Mouse (Mus musculus) myocyte (in vitro differentiated cells): ENCODE data around the gene Recql5.

Experiments
- CEBPB ChIP-seq: IDR thresholded peaks from 2 replicates; pipeline ENCODE4 v1.6.1; 2011; ENCODE audit warnings: mild to moderate bottlenecking, moderate library complexity; ENCODE audit not compliant: poor library complexity, insufficient read depth, severe bottlenecking
- E2F4 ChIP-seq: IDR thresholded peaks from one replicate; pipeline ENCODE4 v1.6.1; 2011; ENCODE audit warnings: mild to moderate bottlenecking, control low read depth, moderate library complexity; ENCODE audit not compliant: insufficient read depth
- MAX ChIP-seq: IDR thresholded peaks from one replicate; pipeline ENCODE4 v1.6.1; 2011; ENCODE audit warnings: low read depth, mild to moderate bottlenecking, control low read depth
- MYOD1 ChIP-seq, 3 experiments: IDR thresholded peaks; one replicate each; pipeline ENCODE4 v1.6.1; 2011; ENCODE audit warnings: control low read depth in 2 of 3, low read depth in 2 of 3, mild to moderate bottlenecking in 2 of 3, moderate library complexity in 1 of 3; ENCODE audit not compliant: insufficient read length in 2 of 3, control insufficient read depth in 1 of 3
- MYOG ChIP-seq, 3 experiments: IDR thresholded peaks; one replicate each; pipeline ENCODE4 v1.6.1; 2011; ENCODE audit warnings: control low read depth in 2 of 3, low read depth in 2 of 3, mild to moderate bottlenecking in 2 of 3; ENCODE audit not compliant: insufficient read length in 2 of 3, control insufficient read depth in 1 of 3, insufficient read depth in 1 of 3
- POLR2A ChIP-seq: IDR thresholded peaks from one replicate; pipeline ENCODE4 v1.6.1; 2011; ENCODE audit warnings: low read depth, mild to moderate bottlenecking, control low read depth, moderate library complexity; ENCODE audit not compliant: insufficient read length
- POLR2AphosphoS2 ChIP-seq: IDR thresholded peaks from one replicate; pipeline ENCODE4 v1.6.1; 2011; ENCODE audit warnings: low read depth, control low read depth; ENCODE audit not compliant: insufficient read length
- REST ChIP-seq: IDR thresholded peaks from one replicate; pipeline ENCODE4 v1.6.1; 2011; ENCODE audit warnings: mild to moderate bottlenecking, control low read depth, moderate library complexity; ENCODE audit not compliant: insufficient read depth, insufficient read length
- SRF ChIP-seq: IDR thresholded peaks from one replicate; pipeline ENCODE4 v1.6.1; 2011; ENCODE audit warnings: low read depth; ENCODE audit not compliant: control insufficient read depth, insufficient read length
- TCF12 ChIP-seq: IDR thresholded peaks from one replicate; pipeline ENCODE4 v1.6.1; 2011; ENCODE audit warnings: mild to moderate bottlenecking, control low read depth; ENCODE audit not compliant: poor library complexity, insufficient read depth, severe bottlenecking
- TCF3 ChIP-seq: IDR thresholded peaks from one replicate; pipeline ENCODE4 v1.6.1; 2011; ENCODE audit warnings: low read depth, control low read depth; ENCODE audit not compliant: insufficient read length
- USF1 ChIP-seq: IDR thresholded peaks from one replicate; pipeline ENCODE4 v1.6.1; 2011; ENCODE audit warnings: low read depth, mild to moderate bottlenecking, control low read depth, moderate library complexity

DNA sequence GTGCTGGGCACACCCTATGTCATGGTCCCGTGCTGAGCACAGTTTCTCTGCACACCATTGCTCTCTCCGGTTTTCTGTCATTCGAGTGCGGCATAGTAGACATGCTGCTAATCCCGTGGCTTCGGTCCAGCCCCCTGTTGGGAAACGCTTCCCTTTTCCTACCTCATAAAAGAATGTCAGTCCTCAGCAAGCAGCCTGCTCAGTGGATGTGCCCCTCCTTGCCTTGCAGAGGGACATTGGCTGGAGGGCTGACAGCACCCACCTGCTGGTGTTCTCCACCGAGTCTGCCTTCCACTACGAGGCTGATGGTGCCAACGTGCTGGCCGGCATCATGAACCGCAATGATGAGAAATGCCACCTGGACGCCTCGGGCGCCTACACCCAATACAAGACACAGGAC lies 49.2 kb upstream of the Recql5 start:
- TF ChIP-seq POLR2A (no peak), POLR2AphosphoS2 (no peak), E2F4 (no peak), USF1 (no peak), TCF12 (no peak), MYOD1 (IDR thresholded peaks at IDR 0.05; ENCODE audit: control insufficient read depth in 1 of 3, insufficient read length in 2 of 3, low read depth in 2 of 3) (no peak), MAX (no peak), MYOG (IDR thresholded peaks at IDR 0.05; ENCODE audit: control insufficient read depth in 1 of 3, insufficient read depth in 1 of 3, insufficient read length in 2 of 3, low read depth in 2 of 3) (no peak), CEBPB (no peak), REST (no peak), TCF3 (no peak), SRF (no peak)
